Mouse (Mus musculus) brain, adult 2 months (tissue): ENCODE data around the gene Vps52.
"Not testable (repeated sequence)": the region's sequence is repeated elsewhere in the genome, so short reads cannot be mapped to it uniquely, and the experiment has no call there.

ENCODE experiments used
- DNase-seq: peaks from one replicate; pipeline ENCODE4 v3.0.0; 2011; ENCODE audit warnings: low read depth, low spot score

The Vps52 gene

GRCm38 (mm10) chr17:34000796-34001195 lies 45.2 kb downstream of the Vps52 start:
- DNase-seq: not testable (repeated sequence)

- no peak for DNase-seq
Measured at GRCm38 (mm10) chr17:34003426-34003825, 47.8 kb downstream of the Vps52 start.

GRCm38 (mm10) chr17:34006570-34006969 lies 51.0 kb downstream of the Vps52 start:
- no peak for DNase-seq

- no peak for DNase-seq
Measured at GRCm38 (mm10) chr17:34010156-34010555, 54.5 kb downstream of the Vps52 start.

GRCm38 (mm10) chr17:34013436-34013835 lies 57.8 kb downstream of the Vps52 start:
- no peak for DNase-seq
